9 mouse cellular contexts compared by ENCODE assay signal in genomic region chr10:12869846-12870245, GRCm38 (mm10). TPM values are rescaled to one million over a fixed set of nuclear protein-coding genes. Genes with fewer than 3 reads are reported as not detected.
DNase-seq lines count a peak whose midpoint lies in the region; ATAC-seq and TF ChIP-seq lines count a peak whose summit lies in the region.
"Had no signal": no experiment of that assay in that cellular context is flagged by ENCODE, and none has a peak within 500 bp of the region (broad histone marks: within the 10 kb centered on the region; RNA-seq: fewer than 3 reads in every experiment).

No protein-coding gene starts in this region.

- H3K4me3 ChIP-seq in cerebellum, adult 2 months (replicated peaks; ENCODE audit: insufficient read depth, low read depth, low read length): peak overlapping the region; percentile 90
- no peak overlapping the region; the same call in 1 of the 2 replicates for H3K4me3 ChIP-seq in lung, embryonic 16.5 days (ENCODE audit: low read length)
- H3K4me3 ChIP-seq in limb, embryonic 14.5 days (replicated peaks; ENCODE audit: low read length): peak overlapping the region; percentile 74
- peak overlapping the region; percentile 61 for H3K4me3 ChIP-seq in neural tube, embryonic 15.5 days (replicated peaks)
- H3K4me3 ChIP-seq in thymus, adult 2 months (ENCODE audit: control insufficient read depth, insufficient read depth, low read length): no peak overlapping the region

- 40% methylated on average over 1 of the region's 1 CpGs for WGBS in cerebellum, adult 2 months
- 4% methylated on average over 1 of the region's 1 CpGs for WGBS in lung, embryonic 16.5 days
- 26% methylated on average over 1 of the region's 1 CpGs for WGBS in limb, embryonic 14.5 days
- 36% methylated on average over 1 of the region's 1 CpGs for WGBS in neural tube, embryonic 15.5 days
- WGBS in thymus, adult 2 months: 78% methylated on average over 1 of the region's 1 CpGs

- no peaks in the 10 kb centered on the region for H3K27me3 ChIP-seq in cerebellum, adult 2 months (ENCODE audit: control insufficient read depth, insufficient read depth, low read length)
- H3K27me3 ChIP-seq in lung, embryonic 16.5 days (ENCODE audit: control insufficient read depth, insufficient read depth, low read depth, low read length): no peaks in the 10 kb centered on the region
- no peaks in the 10 kb centered on the region for H3K27me3 ChIP-seq in limb, embryonic 14.5 days (ENCODE audit: control insufficient read depth, insufficient read depth, low read length)
- peaks cover 5% of the 10 kb centered on the region for H3K27me3 ChIP-seq in neural tube, embryonic 15.5 days (replicated peaks)
- H3K27me3 ChIP-seq in thymus, adult 2 months (ENCODE audit: control insufficient read depth, insufficient read depth, low read length): no peaks in the 10 kb centered on the region

- no peak for ATAC-seq in lung, embryonic 16.5 days (ENCODE audit: low read depth)
- ATAC-seq in limb, embryonic 14.5 days (ENCODE audit: low FRiP score, low read depth): no peak
- ATAC-seq in neural tube, embryonic 15.5 days (ENCODE audit: low FRiP score): no peak
- no peak for ATAC-seq in megakaryocyte-erythroid progenitor cell, adult 5-6 weeks (replicated peaks; ENCODE audit: low FRiP score, low TSS enrichment, poor library complexity, severe bottlenecking)

- peak overlapping the region; percentile 93 for H3K4me2 ChIP-seq in lung, embryonic 16.5 days (ENCODE audit: low read depth, low read length)
- peak overlapping the region; percentile 83; the same call in 1 of the 2 replicates for H3K4me2 ChIP-seq in limb, embryonic 14.5 days (replicated peaks; ENCODE audit: low read depth, low read length, severe bottlenecking)
- H3K4me2 ChIP-seq in neural tube, embryonic 15.5 days: peak overlapping the region; percentile 98

- no peak overlapping the region for H3K9ac ChIP-seq in lung, embryonic 16.5 days (ENCODE audit: low read length)
- no peak overlapping the region for H3K9ac ChIP-seq in limb, embryonic 14.5 days (ENCODE audit: low read depth, low read length, severe bottlenecking)
- no peak overlapping the region for H3K9ac ChIP-seq in neural tube, embryonic 15.5 days (replicated peaks)

- TF ChIP-seq POLR2A in cerebellum, adult 2 months (IDR thresholded peaks at IDR 0.05; ENCODE audit: borderline replicate concordance, insufficient read depth, low read length): no peak
- TF ChIP-seq POLR2A in limb, embryonic 14.5 days (IDR thresholded peaks at IDR 0.05; ENCODE audit: borderline replicate concordance, extremely low read depth, insufficient read depth, insufficient read length): no peak
- no peak for TF ChIP-seq POLR2A in thymus, adult 2 months (IDR thresholded peaks at IDR 0.05; ENCODE audit: control insufficient read depth, extremely low read depth, insufficient read depth, low read length, poor library complexity)

- H3K4me1 ChIP-seq in cerebellum, adult 2 months (ENCODE audit: control insufficient read depth, insufficient read depth, low read length): no peaks in the 10 kb centered on the region
- H3K4me1 ChIP-seq in lung, embryonic 16.5 days (replicated peaks; ENCODE audit: control insufficient read depth, insufficient read depth, low read length): peaks cover 13% of the 10 kb centered on the region
- peaks cover 4% of the 10 kb centered on the region; the same call in 1 of the 2 replicates for H3K4me1 ChIP-seq in limb, embryonic 14.5 days (ENCODE audit: control insufficient read depth, insufficient read depth, low read length)
- peaks cover 22% of the 10 kb centered on the region for H3K4me1 ChIP-seq in neural tube, embryonic 15.5 days
- peaks cover 13% of the 10 kb centered on the region for H3K4me1 ChIP-seq in thymus, adult 2 months (replicated peaks; ENCODE audit: control insufficient read depth, insufficient read depth, low read length)

- H3K27ac ChIP-seq in cerebellum, adult 2 months (ENCODE audit: insufficient read depth, low read length): no peak overlapping the region
- H3K27ac ChIP-seq in lung, embryonic 16.5 days (ENCODE audit: low read length): no peak overlapping the region
- no peak overlapping the region for H3K27ac ChIP-seq in limb, embryonic 14.5 days (replicated peaks; ENCODE audit: low read depth, low read length)
- no peak overlapping the region for H3K27ac ChIP-seq in neural tube, embryonic 15.5 days (replicated peaks)
- no peak overlapping the region for H3K27ac ChIP-seq in thymus, adult 2 months (ENCODE audit: control insufficient read depth, insufficient read depth, low read length)

- H3K36me3 ChIP-seq in lung, embryonic 16.5 days (ENCODE audit: control insufficient read depth, insufficient read depth, low read length): no peaks in the 10 kb centered on the region
- H3K36me3 ChIP-seq in limb, embryonic 14.5 days (ENCODE audit: control insufficient read depth, insufficient read depth, low read length): no peaks in the 10 kb centered on the region
- H3K36me3 ChIP-seq in neural tube, embryonic 15.5 days: no peaks in the 10 kb centered on the region
- no peaks in the 10 kb centered on the region for H3K36me3 ChIP-seq in thymus, adult 2 months (ENCODE audit: control insufficient read depth, insufficient read depth, low read length)

- DNase-seq in cerebellum, adult 2 months: no peak
- no peak for DNase-seq in cerebellum, adult 11 months
- DNase-seq in lung, postnatal 4 days: no peak
- DNase-seq in limb, embryonic 14.5 days (ENCODE audit: low spot score): no peak
- DNase-seq in thymus, adult 2 months: no peak
- DNase-seq: kidney, postnatal 4 days had no signal

- TF ChIP-seq CTCF in cerebellum, adult 2 months (IDR thresholded peaks at IDR 0.05; ENCODE audit: borderline replicate concordance, insufficient read depth, low read depth, low read length): no peak
- TF ChIP-seq CTCF in thymus, adult 2 months (IDR thresholded peaks at IDR 0.05; ENCODE audit: borderline replicate concordance, control insufficient read depth, extremely low read depth, insufficient read depth, low read length, poor library complexity): no peak

- H3K9me3 ChIP-seq in lung, embryonic 16.5 days (ENCODE audit: control insufficient read depth, low read length): no peaks in the 10 kb centered on the region
- no peaks in the 10 kb centered on the region for H3K9me3 ChIP-seq in limb, embryonic 14.5 days (ENCODE audit: control insufficient read depth, low read length)
- no peaks in the 10 kb centered on the region for H3K9me3 ChIP-seq in neural tube, embryonic 15.5 days (replicated peaks)

RNA-seq across cellular contexts. Expression of gene Utrn, which starts 0.7 kb away (rescaled TPM):
- 32.5 and 33.5 TPM in 2 replicates for polyA plus RNA-seq in cerebellum, adult 2 months (2012; rRNA removed)
- polyA plus RNA-seq in lung, embryonic 16.5 days (2015; fragmentation: Nextera tagmentation; extraction: Ambion mirVana): 75.8 and 81.7 TPM in 2 replicates
- 34.1 and 36.9 TPM in 2 replicates for polyA plus RNA-seq in limb, embryonic 14.5 days (2012; rRNA removed)
- polyA plus RNA-seq in limb, embryonic 14.5 days (2014; fragmentation: Nextera tagmentation; extraction: Ambion mirVana): 76.0 and 82.2 TPM in 2 replicates
- 27.5 and 36.5 TPM in 2 replicates for polyA plus RNA-seq in neural tube, embryonic 15.5 days (2015; fragmentation: Nextera tagmentation; extraction: Ambion mirVana)
- 25.7 and 30.3 TPM in 2 replicates for polyA plus RNA-seq in thymus, adult 2 months (2012; rRNA removed)
- total RNA-seq in megakaryocyte-erythroid progenitor cell, adult 5-6 weeks (2014; fragmentation: Nextera tagmentation): 22.7 and 27.6 TPM in 2 replicates
- 17.9 and 24.2 TPM in 2 replicates for total RNA-seq in megakaryocyte-erythroid progenitor cell, adult 5-6 weeks (2017)

Comparison
In these comparisons a context has a peak if more than half of its experiments do, and no peak if none do; other contexts are left out.
1. H3K4me3 ChIP-seq: peak in cerebellum, adult 2 months (single experiment), limb, embryonic 14.5 days (single experiment) and neural tube, embryonic 15.5 days (single experiment); none in lung, embryonic 16.5 days (single experiment) and thymus, adult 2 months (single experiment).
2. Peak in every context shown above with its lines, with median percentiles within 50 percentile points of each other: H3K4me2 ChIP-seq.